Mouse (Mus musculus): ENCODE data around the gene Msh6. TPM values are rescaled to one million over a fixed set of nuclear protein-coding genes. Genes with fewer than 3 reads are reported as not detected.
A peak's percentile ranks its signal among the peaks of the same experiment; 100 is the strongest.
"Not testable (repeated sequence)": the region's sequence is repeated elsewhere in the genome, so short reads cannot be mapped to it uniquely, and the experiment has no call there.

The Msh6 gene
- polyA plus RNA-seq, 1 experiment from 2014 or later: 31.6 TPM

DNA sequence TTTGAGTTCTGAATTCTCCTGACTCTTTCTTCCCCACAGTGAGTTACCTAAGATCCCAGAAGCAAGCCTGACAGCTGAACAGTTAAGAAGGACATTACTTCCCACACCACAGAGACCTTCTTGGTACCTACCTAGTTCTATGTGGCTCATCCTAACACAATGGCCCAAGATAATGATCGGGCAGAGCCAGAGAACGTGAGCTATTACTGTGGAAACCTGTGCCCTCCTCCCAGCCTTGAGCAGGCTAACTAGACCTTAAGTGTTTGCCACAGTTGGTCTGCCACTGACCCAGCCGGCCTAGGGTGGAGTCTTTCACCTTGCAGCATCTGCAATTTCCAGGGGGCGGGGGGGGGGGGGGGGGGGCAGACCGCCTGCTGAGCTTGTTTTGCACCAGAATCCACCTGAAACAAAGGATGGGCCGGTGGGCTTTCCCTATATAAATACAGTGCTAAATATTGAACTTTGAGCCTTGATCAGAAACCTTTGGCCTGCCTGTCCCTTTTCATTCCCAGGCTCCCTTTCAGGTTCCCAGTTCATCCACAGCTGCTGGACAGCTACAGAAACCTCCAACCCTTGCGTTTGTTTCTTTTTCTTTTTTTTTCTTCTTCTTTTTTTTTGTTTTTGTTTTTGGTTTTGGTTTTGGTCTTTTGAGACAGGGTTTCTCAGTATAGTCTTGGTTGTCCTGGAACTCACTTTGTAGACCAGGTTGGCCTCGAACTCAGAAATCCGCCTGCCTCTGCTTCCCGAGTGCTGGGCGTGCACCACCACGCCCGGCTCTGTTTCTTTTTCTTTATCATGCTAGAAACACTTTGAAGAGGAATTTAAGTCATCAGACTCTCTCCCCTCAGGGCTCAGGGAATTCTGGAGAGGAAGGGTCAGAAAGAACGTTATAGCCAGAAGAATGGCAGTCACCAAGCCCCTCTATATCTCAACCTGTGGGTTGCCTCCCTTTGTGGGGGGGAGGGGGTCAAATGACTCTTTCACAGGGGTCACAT, 11.5 kb upstream of the Msh6 start:
- TF ChIP-seq CTCF (IDR thresholded peaks at IDR 0.05): no peak
- DNase-seq (ENCODE audit: low read depth, low spot score): no peak
- H3K27me3 ChIP-seq: no peaks in the 10 kb centered on the region
- ATAC-seq: no peak
- CTCF ChIA-PET: no interaction called here
- in situ Hi-C loops (cut with MboI; ENCODE audit: low pct_unique_long_range_greater_than_20kb): no loop called here
- POLR2A ChIA-PET: no interaction called here

DNA sequence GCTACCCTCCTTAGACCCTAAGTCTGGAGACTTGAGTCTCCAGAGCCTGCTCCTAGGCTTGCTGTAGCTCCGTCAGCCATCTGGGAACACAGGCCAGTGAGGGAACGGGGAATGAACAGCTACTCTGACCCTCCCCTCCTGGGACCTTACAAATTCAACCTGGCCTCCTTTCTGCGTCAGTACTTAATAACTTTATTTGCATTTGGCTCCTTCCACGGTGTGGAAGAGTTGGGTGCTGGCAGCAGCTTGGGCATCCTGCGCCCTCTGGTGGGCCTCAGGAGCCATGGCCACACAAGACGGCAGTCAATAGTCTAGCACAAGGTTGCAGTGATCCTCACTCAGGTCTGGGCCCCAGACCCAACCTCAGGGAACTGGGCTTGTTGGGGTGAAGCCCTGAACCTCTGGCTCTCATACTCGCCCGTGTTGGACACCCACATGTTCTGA, 6.4 kb upstream of the Msh6 start:
- CTCF ChIA-PET: interaction anchor here (1.2 to 1.7 kb wide), 2 partner anchors 11 to 62 kb away, joined by 3 to 11 read pairs; no protein-coding TSS in a partner anchor
- DNase-seq (ENCODE audit: low read depth, low spot score); in situ Hi-C loops (cut with MboI; ENCODE audit: low pct_unique_long_range_greater_than_20kb); H3K27me3 ChIP-seq; POLR2A ChIA-PET: not testable (repeated sequence)
- peak; percentile 87 for ATAC-seq

DNA sequence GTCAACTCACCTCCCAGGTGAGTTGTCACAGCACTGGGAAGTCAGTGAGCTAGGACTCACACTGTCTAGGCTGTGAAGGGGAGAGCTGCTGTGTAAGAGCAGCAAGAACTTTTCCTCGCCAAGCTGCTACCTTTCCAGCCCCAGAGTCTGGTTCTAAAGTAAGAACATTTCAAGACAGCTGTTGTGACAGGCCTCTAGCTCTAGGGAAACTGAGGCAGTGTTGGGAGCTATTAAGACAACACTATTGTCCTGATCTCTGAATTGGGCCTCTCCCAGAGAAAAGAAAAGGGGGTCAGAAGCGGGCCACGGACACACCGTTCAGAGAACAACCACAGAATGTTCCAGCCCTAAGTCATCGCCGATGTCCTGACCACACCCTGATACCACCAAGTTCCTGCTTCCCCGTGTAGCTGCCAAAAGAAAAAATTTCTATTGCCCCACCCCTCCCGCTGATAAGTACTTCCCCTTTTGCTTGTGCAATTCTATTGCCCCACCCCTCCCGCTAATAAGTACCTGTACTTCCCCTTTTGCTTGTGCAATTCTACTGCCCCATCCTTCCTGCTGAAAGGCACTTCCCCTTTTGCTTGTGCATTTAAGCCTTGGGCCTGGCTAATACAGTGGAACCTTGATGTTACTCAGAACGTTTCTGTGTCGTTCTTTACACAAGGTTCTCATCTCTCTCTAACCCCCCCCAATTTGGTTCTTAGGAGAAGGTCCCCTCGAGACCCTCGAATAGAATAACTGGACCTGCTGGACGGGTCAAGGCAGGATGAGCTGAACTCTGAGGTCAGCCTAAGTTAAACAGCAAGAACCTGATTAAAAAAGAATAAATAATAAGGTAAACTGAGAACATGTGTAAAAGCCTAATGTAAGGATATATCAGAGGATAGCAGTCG, 2.9 kb upstream of the Msh6 start:
- in situ Hi-C loops (cut with MboI; ENCODE audit: low pct_unique_long_range_greater_than_20kb); ATAC-seq; DNase-seq (ENCODE audit: low read depth, low spot score); POLR2A ChIA-PET; H3K27me3 ChIP-seq: not testable (repeated sequence)
- CTCF ChIA-PET: interaction anchor here (0.7 kb wide), 1 partner anchor 280 kb away, joined by 3 read pairs; no protein-coding TSS in a partner anchor

DNA sequence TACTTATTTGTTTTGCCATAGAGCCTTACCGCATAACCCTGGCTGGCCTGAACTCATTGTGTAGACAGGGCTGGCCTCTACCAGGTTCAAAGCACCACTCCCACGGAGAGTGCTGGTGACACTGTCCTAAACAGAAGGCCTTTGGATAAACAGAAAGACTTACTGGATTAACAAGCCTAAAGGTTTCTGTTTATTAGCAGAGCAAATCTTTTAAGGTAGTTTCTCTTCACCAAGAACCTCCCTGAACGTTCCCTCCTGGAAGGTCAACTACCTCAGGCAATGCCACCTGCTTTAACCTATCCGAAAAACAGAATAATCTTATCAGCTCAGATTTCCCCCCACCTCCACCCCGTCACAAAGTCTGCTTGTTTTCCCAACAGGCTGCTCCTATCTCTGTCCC, 2.0 kb upstream of the Msh6 start:
- in situ Hi-C loops (cut with MboI; ENCODE audit: low pct_unique_long_range_greater_than_20kb): no loop called here
- ATAC-seq (no peak), DNase-seq (ENCODE audit: low read depth, low spot score) (no peak)
- no peak for TF ChIP-seq CTCF (IDR thresholded peaks at IDR 0.05)
- CTCF ChIA-PET: interaction anchor here (0.7 kb wide), 1 partner anchor 34 kb away, joined by 3 read pairs; no protein-coding TSS in a partner anchor
- H3K27me3 ChIP-seq: no peaks in the 10 kb centered on the region
- POLR2A ChIA-PET: interaction anchor here (0.6 kb wide), 1 partner anchor 663 kb away, joined by 3 read pairs; no protein-coding TSS in a partner anchor

DNA sequence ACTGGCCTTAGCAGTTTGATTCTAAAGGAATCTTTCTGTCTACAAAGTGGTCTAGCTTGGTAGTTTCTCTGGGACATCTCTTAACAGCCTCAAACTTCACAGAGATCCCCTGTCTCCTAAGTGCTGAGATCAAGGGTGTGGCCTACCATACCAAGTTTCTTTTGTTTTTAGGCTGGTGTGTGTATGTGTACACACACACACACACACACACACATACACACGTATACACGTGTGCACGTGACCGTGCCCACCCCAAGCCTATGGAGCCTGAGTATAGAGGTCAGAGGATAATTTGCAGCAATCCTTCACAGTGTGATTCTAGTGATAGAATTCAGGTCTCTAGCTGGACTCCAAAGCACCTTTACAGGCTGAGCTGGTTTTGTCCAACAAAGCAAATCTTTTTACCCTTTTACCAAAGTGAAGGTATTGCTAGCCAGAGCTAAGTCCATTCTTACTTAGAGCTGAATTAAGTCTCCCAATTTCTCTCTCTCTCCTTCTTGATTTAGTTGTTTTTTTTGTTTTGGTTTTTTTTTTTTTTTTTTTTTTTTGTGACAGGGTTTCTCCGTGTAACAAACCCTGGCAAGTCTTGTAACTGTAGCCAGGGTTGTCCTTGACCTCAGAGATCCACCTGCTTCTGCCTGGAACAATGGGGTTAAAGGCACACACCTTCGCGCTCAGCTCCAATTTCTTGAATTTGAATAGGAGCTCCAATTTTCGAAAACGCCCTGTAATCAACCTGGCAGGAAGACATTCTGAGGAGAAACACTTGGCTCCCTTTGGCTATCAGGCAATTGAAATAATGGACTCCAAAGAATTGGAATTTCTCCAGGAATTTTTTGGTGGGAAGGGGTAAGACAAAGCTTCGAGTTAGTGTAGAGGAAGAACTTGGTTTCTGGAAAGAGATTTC, 1.3 kb upstream of the Msh6 start:
- ATAC-seq (no peak), DNase-seq (ENCODE audit: low read depth, low spot score) (no peak)
- no peak for TF ChIP-seq CTCF (IDR thresholded peaks at IDR 0.05)
- ChIA-PET CTCF (interaction anchor here (0.7 to 1.6 kb wide), 3 partner anchors 15 to 283 kb away, joined by 3 read pairs; no protein-coding TSS in a partner anchor), POLR2A (interaction anchor here (0.6 to 0.7 kb wide), 2 partner anchors 16 to 663 kb away, joined by 3 read pairs; no protein-coding TSS in a partner anchor)
- H3K27me3 ChIP-seq: no peaks in the 10 kb centered on the region
- in situ Hi-C loops (cut with MboI; ENCODE audit: low pct_unique_long_range_greater_than_20kb): no loop called here

DNA sequence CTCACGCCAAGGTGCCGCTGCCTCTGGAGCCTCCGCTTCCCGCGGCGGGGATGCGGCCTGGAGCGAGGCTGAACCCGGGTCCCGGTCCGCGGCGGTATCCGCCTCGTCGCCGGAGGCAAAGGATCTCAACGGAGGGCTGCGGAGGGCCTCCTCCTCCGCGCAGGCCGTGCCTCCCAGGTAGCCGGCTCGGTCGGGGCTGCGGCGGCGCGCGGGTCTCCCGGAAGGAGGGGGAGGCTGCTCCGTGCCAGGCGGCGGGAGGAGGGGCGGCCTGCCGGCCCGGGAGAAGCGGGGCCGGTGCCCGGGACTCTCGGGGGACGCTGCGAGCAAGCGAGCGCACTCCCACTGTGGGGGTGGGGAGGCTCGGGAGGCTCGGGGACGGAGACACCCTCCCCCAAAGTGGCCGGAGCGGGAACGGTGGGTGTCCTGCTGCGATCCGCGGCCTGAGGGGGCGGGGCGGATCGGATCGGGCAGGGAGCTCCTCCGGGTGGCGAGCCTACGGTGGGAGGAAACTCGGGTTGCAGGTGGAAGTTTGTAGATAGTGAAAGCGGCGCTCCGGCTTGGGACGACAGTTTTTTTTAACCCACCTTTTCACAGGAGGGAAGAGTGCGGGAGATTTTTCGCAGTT, 479 bp downstream of the Msh6 start:
- H3K27me3 ChIP-seq: no peaks in the 10 kb centered on the region
- in situ Hi-C loops (cut with MboI; ENCODE audit: low pct_unique_long_range_greater_than_20kb): no loop called here
- ATAC-seq (peak; percentile 67), DNase-seq (ENCODE audit: low read depth, low spot score) (no peak)
- CTCF ChIA-PET: interaction anchor here (0.9 to 1.6 kb wide), 4 partner anchors 12 to 284 kb away, joined by 3 to 4 read pairs (median 3); no protein-coding TSS in a partner anchor
- no peak for TF ChIP-seq CTCF (IDR thresholded peaks at IDR 0.05)
- POLR2A ChIA-PET: no interaction called here

DNA sequence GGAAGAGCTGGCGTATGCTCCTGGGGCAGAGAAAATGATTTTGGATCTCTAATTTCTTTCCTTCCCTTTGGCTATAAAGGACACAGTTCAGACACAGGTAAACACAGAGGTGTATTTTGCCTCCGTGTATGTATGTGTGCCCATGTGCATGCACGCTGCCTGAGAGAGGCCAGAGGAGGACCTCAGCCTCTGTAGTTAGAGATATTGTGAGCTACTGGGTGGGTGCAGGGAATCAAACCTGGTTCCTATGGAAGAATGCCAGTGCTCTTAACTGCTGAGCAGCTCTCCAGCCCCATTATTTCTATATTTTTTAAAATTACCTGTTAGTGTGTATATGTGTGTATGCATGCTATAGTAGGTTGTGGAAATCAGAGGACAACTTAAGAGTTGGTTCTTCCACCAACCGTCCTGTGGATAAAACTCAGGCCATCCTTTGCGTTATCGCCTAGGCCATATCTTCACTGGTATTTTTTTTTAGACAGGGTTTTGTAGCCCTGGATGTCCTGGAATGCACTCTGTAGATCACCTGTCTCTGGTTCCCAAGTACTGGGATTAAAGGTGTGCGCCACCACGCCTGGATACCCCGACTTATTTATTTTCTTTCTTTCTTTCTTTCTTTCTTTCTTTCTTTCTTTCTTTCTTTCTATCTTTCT, 1.4 kb downstream of the Msh6 start:
- DNase-seq (ENCODE audit: low read depth, low spot score) (no peak), ATAC-seq (no peak)
- CTCF ChIA-PET: interaction anchor here (0.9 to 1.0 kb wide), 2 partner anchors 11 to 17 kb away, joined by 3 read pairs; no protein-coding TSS in a partner anchor
- H3K27me3 ChIP-seq: no peaks in the 10 kb centered on the region
- TF ChIP-seq CTCF (IDR thresholded peaks at IDR 0.05): no peak
- in situ Hi-C loops (cut with MboI; ENCODE audit: low pct_unique_long_range_greater_than_20kb): no loop called here
- POLR2A ChIA-PET: interaction anchor here (0.6 kb wide), 1 partner anchor 184 kb away, joined by 3 read pairs; no protein-coding TSS in a partner anchor

DNA sequence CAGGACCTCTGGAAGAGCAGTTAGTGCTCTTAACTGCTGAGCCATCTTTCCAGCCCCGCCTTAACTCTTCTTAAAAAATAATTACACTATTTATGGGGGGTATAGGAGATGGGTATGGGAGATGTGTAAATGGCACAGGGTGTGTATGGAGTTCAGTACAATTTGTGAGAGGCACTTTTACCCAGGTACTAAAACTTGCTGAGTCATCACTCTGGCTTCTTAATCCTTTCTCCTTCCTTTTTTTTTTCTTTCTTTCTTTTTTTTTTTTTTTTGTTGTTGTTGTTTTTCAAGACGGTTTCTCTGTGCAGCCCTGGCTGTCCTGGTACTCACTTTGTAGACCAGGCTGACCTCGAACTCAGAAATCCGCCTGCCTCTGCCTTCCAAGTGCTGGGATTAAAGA, 2.1 kb downstream of the Msh6 start:
- CTCF ChIA-PET; ATAC-seq; POLR2A ChIA-PET; DNase-seq (ENCODE audit: low read depth, low spot score); in situ Hi-C loops (cut with MboI; ENCODE audit: low pct_unique_long_range_greater_than_20kb); H3K27me3 ChIP-seq: not testable (repeated sequence)

DNA sequence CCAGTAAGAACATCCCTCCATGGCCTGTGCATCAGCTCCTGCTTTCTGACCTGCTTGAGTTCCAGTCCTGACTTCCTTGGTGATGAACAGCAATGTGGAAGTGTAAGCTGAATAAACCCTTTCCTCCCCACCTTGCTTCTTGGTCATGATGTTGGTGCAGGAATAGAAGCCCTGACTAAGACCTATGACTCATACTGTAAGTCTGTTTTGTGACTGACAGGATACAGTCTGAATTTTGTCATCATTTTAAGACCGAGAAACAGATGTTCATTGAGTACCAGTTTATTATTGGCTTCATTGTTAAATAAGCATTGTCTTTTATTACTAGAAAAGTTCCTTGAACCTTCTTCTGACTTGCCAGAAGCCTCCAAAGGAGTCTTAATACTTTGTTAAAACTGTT, 4.8 kb downstream of the Msh6 start:
- H3K27me3 ChIP-seq; DNase-seq (ENCODE audit: low read depth, low spot score); POLR2A ChIA-PET; ATAC-seq; in situ Hi-C loops (cut with MboI; ENCODE audit: low pct_unique_long_range_greater_than_20kb): not testable (repeated sequence)
- CTCF ChIA-PET: interaction anchor here (0.6 to 1.3 kb wide), 3 partner anchors 13 to 72 kb away, joined by 3 read pairs; no protein-coding TSS in a partner anchor
